Mouse (Mus musculus) stomach, postnatal 0 days (tissue): ENCODE results near the gene Mgat5b. TPM values are rescaled to one million over a fixed set of nuclear protein-coding genes. Genes with fewer than 3 reads are reported as not detected.

Experiments used
- ATAC-seq: fragments of 200-750 bp; cut with Nextera tagmentation; 2 replicates; pipeline ENCODE4 v1.8.0; 2017; ENCODE audit not compliant: low FRiP score, low TSS enrichment
- DNase-seq: peaks from one replicate; pipeline ENCODE4 v3.0.0-alpha.2; 2016; ENCODE audit warnings: low spot score
- H3K27ac ChIP-seq: fragments of 300-500 bp; sonication (generic); replicated peaks from 2 replicates; pipeline ENCODE4 v1.5.1; 2014; ENCODE audit warnings: mild to moderate bottlenecking, control low read depth
- H3K27me3 ChIP-seq: fragments of 300-500 bp; sonication (generic); 2 replicates; pipeline ENCODE4 v1.6.1; 2014; ENCODE audit warnings: low read length; ENCODE audit not compliant: control insufficient read depth, insufficient read depth
- H3K36me3 ChIP-seq: fragments of 300-500 bp; sonication (generic); 2 replicates; pipeline ENCODE4 v1.6.1; 2014; ENCODE audit warnings: low read length, mixed read lengths; ENCODE audit not compliant: control insufficient read depth, insufficient read depth
- H3K4me1 ChIP-seq: fragments of 300-500 bp; sonication (generic); replicated peaks from 2 replicates; pipeline ENCODE4 v1.6.1; 2014; ENCODE audit warnings: antibody characterized with exemption; ENCODE audit not compliant: control insufficient read depth, insufficient read depth
- H3K4me2 ChIP-seq: fragments of 300-500 bp; sonication (generic); replicated peaks from 2 replicates; pipeline ENCODE4 v1.6.1; 2014; ENCODE audit warnings: low read depth, mild to moderate bottlenecking, control low read depth, moderate library complexity
- H3K4me3 ChIP-seq: fragments of 300-500 bp; sonication (generic); 2 replicates; pipeline ENCODE4 v1.5.1; 2014; ENCODE audit warnings: low read depth, low read length, control low read depth
- H3K9ac ChIP-seq: fragments of 300-500 bp; sonication (generic); 2 replicates; pipeline ENCODE4 v1.6.1; 2014; ENCODE audit warnings: mild to moderate bottlenecking, low read length, control low read depth, mixed read lengths
- H3K9me3 ChIP-seq: fragments of 300-500 bp; sonication (generic); 2 replicates; pipeline ENCODE4 v1.6.1; 2016; ENCODE audit warnings: low read length; ENCODE audit not compliant: control insufficient read depth
- CTCF ChIP-seq: IDR thresholded peaks from 2 replicates; pipeline ENCODE4 v1.5.1; 2016; ENCODE audit warnings: antibody characterized with exemption, low read depth, mild to moderate bottlenecking, moderate library complexity
- EP300 ChIP-seq: optimal IDR thresholded peaks from 2 replicates; pipeline ENCODE3; 2016; ENCODE audit warnings: antibody characterized with exemption
- WGBS: fragments of 180-500 bp; shearing (Covaris S2); extraction: QIAGEN DNeasy Blood & Tissue Kit; methylation state at CpG from one replicate; pipeline ENCODE4 v1.1.7; 2014; 5-methylcytosine and 5-hydroxymethylcytosine counted together
- polyA plus RNA-seq: library from polyadenylated mRNA; unstranded; fragments of >200 nt; fragmentation: Nextera tagmentation; extraction: Ambion mirVana; gene quantifications from 2 replicates; pipeline ENCODE4 v1.2.1, GENCODE M21; 2015

Mgat5b gene
- polyA plus RNA-seq, 1 experiment from 2014 or later: 0.30 TPM

DNA sequence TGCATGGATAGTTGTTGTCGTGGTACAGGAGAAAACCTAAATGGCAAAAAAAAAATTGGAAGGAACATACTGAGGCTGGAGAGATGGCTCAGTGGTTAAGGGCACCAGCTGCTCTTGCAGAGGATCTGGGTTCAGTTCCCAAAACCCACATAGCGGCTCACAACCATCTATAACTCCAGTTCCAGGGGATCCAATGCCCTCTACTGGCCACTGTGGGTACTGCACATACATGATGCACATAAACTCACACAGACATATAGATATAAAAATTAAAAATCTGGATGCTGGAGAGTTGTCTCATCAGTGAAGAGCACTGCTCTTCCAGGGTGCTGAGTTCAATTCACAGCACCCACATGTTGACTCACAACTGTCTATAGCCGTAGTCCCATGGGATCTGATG lies 104.9 kb downstream of the Mgat5b start:
- DNase-seq: no peak
- TF ChIP-seq CTCF (peak; percentile 40), EP300 (no peak)
- 96% methylated on average over 3 of the region's 3 CpGs for WGBS

DNA sequence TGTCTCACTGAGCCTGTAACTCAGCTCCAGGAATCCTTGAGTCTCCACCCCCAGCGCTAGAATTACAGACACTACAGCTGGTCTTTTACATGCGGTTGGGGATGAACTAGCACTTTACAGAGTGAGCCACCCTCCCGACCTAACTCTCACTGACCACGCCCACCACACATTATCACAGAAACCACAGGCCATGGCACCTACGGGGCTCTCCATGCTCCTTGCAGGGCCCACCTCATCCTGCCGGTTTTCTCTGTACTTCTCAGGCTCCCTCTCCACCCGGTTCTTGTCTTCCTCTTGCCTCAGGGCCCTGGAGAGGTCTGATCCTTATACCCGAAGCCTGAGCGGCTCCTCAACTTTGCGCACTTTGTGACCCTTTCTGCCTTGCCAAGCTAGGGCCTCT lies 109.0 kb downstream of the Mgat5b start:
- WGBS: 35% methylated on average over 10 of the region's 10 CpGs
- DNase-seq (no peak), ATAC-seq (no peak)
- no peaks in the 10 kb centered on the region for H3K9me3 ChIP-seq
- no peak overlapping the region for H3K9ac ChIP-seq
- H3K27me3 ChIP-seq: no peaks in the 10 kb centered on the region
- no peaks in the 10 kb centered on the region for H3K36me3 ChIP-seq
- H3K4me3 ChIP-seq: no peak overlapping the region
- H3K4me1 ChIP-seq: no peaks in the 10 kb centered on the region
- H3K4me2 ChIP-seq: no peak overlapping the region
- TF ChIP-seq CTCF (no peak), EP300 (no peak)
- no peak overlapping the region for H3K27ac ChIP-seq

More for the DNA sequence above, 104.9 kb downstream of the Mgat5b start:
- no peaks in the 10 kb centered on the region for H3K9me3 ChIP-seq
- no peaks in the 10 kb centered on the region for H3K36me3 ChIP-seq
- no peak for ATAC-seq
- no peak overlapping the region for H3K4me3 ChIP-seq
- H3K27me3 ChIP-seq: no peaks in the 10 kb centered on the region
- H3K27ac ChIP-seq: no peak overlapping the region
- no peak overlapping the region for H3K4me2 ChIP-seq
- H3K9ac ChIP-seq: no peak overlapping the region
- no peaks in the 10 kb centered on the region for H3K4me1 ChIP-seq

DNA sequence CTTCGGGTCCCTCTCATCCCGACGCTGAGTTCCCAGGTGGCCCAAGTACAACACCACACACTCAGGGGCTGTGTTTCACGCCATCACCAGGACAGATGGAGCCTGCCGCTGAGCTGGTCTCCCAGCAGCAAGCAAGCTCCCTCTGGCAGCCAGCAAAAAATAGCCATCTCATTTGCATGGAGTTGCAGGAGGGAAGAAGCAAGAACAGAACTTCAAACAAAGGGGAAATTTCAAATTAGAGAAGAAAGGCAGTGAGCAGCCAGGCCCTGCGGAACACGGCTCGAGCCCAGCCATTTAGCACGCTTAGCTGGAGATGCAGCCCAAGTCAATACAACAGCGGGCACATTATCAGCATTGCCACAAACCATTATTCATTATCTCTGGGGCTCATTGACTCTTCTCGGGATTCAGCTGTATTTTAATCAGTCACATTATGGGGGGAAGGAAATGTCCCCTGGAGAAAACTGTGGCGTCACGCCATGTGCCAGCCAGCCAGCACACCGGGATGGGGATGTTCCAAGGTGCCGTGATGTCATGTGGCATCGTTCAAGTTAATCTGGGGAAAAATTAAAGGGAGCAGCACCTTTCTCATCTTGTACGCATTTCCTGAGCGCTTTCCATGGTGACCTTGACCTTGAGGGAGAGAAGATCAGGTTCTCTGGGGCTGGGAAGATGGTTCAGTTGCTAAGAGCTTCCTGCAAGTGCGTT lies 110.4 kb downstream of the Mgat5b start:
- DNase-seq (no peak), ATAC-seq (no peak)
- H3K27ac ChIP-seq: no peak overlapping the region
- H3K4me1 ChIP-seq: no peaks in the 10 kb centered on the region
- H3K9me3 ChIP-seq: no peaks in the 10 kb centered on the region
- H3K36me3 ChIP-seq: no peaks in the 10 kb centered on the region
- no peak overlapping the region for H3K4me2 ChIP-seq
- H3K9ac ChIP-seq: no peak overlapping the region
- no peak overlapping the region for H3K4me3 ChIP-seq
- no peaks in the 10 kb centered on the region for H3K27me3 ChIP-seq
- TF ChIP-seq EP300: no peak
- no peak for TF ChIP-seq CTCF
- whole genome bisulfite sequencing: 71% methylated on average over 19 of the region's 19 CpGs

DNA sequence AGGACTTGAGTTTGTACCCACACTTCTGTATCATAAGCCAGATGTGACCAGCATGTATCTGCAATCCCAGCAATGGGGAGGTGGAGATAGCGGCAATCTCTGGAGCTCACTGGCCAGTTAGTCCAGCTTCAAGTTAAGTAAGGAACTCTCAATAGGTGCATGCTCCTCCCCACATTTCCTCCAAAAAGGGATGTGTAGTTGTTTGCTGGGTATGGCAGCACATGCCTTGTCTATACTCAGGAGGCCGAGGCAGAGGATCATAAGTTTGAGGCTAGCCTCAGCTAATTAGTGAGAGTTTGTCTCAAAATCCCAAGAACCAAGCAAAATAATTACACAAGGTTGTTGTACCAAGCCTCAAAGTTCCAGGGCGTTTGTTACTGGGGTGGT lies 110.9 kb downstream of the Mgat5b start:
- TF ChIP-seq EP300: no peak
- no peak overlapping the region for H3K27ac ChIP-seq
- H3K36me3 ChIP-seq: no peaks in the 10 kb centered on the region
- H3K9me3 ChIP-seq: no peaks in the 10 kb centered on the region
- DNase-seq (no peak), ATAC-seq (no peak)
- H3K4me3 ChIP-seq: no peak overlapping the region
- WGBS: 92% methylated on average over 3 of the region's 3 CpGs
- H3K4me1 ChIP-seq: no peaks in the 10 kb centered on the region
- no peak overlapping the region for H3K4me2 ChIP-seq
- H3K27me3 ChIP-seq: no peaks in the 10 kb centered on the region
- no peak overlapping the region for H3K9ac ChIP-seq

DNA sequence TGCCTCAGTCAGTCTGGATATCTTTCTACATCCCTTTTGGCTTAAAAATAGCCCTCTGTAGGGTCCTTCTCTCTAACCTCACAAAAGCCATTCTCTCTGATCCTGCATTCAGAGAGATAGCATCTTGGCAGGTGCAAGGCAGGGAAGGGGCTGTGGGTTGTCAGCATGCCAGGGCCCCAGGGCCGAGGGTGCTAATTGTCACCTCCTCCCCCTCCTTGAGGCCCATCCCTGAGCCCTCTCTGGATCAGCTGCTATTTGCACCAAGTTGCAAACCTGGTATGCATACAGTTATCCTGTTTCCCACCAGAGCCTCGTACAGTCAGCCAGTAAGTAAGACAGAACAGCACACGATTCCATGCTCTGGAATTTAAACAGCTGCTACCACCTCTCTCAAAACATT lies 111.4 kb downstream of the Mgat5b start:
- no peak for ATAC-seq
- Histone ChIP-seq H3K9ac (no peak overlapping the region), H3K36me3 (no peaks in the 10 kb centered on the region), H3K4me3 (no peak overlapping the region), H3K4me2 (no peak overlapping the region), H3K4me1 (no peaks in the 10 kb centered on the region), H3K9me3 (no peaks in the 10 kb centered on the region), H3K27ac (no peak overlapping the region), H3K27me3 (no peaks in the 10 kb centered on the region)
- 28% methylated on average over 3 of the region's 3 CpGs for WGBS
- no peak for DNase-seq
- TF ChIP-seq CTCF: no peak

DNA sequence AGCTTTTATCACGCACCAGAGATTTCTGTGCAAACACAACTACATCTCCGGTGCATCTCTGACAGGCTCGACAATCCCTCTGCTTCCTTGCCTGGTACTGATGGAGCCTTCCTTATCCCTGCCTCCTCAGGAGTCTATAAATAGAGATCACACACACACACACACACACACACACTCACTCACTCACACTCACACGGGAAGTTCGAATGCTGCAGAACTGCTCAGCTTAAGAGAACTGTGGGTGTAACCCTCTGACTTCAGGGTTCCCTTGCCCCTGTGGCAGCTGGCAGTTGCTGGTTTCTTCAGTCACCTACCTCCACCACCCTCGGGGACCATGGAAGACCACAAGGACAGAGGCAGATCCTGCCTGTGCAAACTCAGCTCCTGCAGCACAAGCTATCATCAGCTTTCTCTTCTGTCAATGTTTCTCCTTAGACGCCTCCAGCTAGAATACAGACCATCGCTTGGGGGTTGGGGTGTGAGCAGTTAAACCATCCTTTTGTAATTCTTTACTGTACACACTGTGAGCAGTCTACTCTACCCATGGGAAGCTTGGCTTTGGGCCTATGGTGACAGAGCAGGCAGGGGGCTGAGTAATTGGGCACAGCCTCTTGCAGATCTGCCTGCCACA lies 111.9 kb downstream of the Mgat5b start:
- ATAC-seq (no peak), DNase-seq (no peak)
- Histone ChIP-seq H3K27ac (0 out of 2 replicates have a peak overlapping the region, but pooled peaks have one; percentile 2), H3K9ac (no peak overlapping the region), H3K9me3 (no peaks in the 10 kb centered on the region), H3K4me3 (no peak overlapping the region), H3K4me1 (no peaks in the 10 kb centered on the region), H3K36me3 (no peaks in the 10 kb centered on the region), H3K27me3 (no peaks in the 10 kb centered on the region), H3K4me2 (no peak overlapping the region)
- WGBS: 33% methylated on average over 8 of the region's 8 CpGs
- TF ChIP-seq EP300 (no peak), CTCF (no peak)
